Mouse (Mus musculus) hindbrain, embryonic 15.5 days (tissue): ENCODE data around the gene Kmt2d. TPM values are rescaled to one million over a fixed set of nuclear protein-coding genes. Genes with fewer than 3 reads are reported as not detected.

ENCODE experiments used
- ATAC-seq: fragments of 200-750 bp; cut with Nextera tagmentation; 2 replicates; pipeline ENCODE4 v1.8.0; 2017; ENCODE audit warnings: low read depth, moderate number of reproducible peaks, moderate TSS enrichment; ENCODE audit not compliant: low FRiP score
- H3K27ac ChIP-seq: fragments of 300-500 bp; sonication (generic); replicated peaks from 2 replicates; pipeline ENCODE4 v1.5.1; 2015; ENCODE audit warnings: mild to moderate bottlenecking, inconsistent platforms
- H3K27me3 ChIP-seq: fragments of 300-500 bp; sonication (generic); 2 replicates; pipeline ENCODE4 v1.6.1; 2015; ENCODE audit warnings: control low read depth, inconsistent platforms
- H3K36me3 ChIP-seq: fragments of 300-500 bp; sonication (generic); 2 replicates; pipeline ENCODE4 v1.6.1; 2015; ENCODE audit warnings: control low read depth, inconsistent platforms
- H3K4me1 ChIP-seq: fragments of 300-500 bp; sonication (generic); replicated peaks from 2 replicates; pipeline ENCODE4 v1.6.1; 2015; ENCODE audit warnings: control low read depth, inconsistent platforms
- H3K4me2 ChIP-seq: fragments of 300-500 bp; sonication (generic); 2 replicates; pipeline ENCODE4 v1.6.1; 2015; ENCODE audit warnings: moderate library complexity, mild to moderate bottlenecking, inconsistent platforms
- H3K4me3 ChIP-seq: fragments of 300-500 bp; sonication (generic); 2 replicates; pipeline ENCODE4 v1.5.1; 2015; ENCODE audit warnings: mild to moderate bottlenecking, inconsistent platforms
- H3K9ac ChIP-seq: fragments of 300-500 bp; sonication (generic); 2 replicates; pipeline ENCODE4 v1.6.1; 2015; ENCODE audit warnings: inconsistent platforms
- H3K9me3 ChIP-seq: fragments of 300-500 bp; sonication (generic); 2 replicates; pipeline ENCODE4 v1.6.1; 2016; ENCODE audit warnings: control low read depth, inconsistent platforms
- WGBS: fragments of 180-500 bp; shearing (Covaris S2); methylation state at CpG from one replicate; pipeline ENCODE4 v1.1.7; 2015; 5-methylcytosine and 5-hydroxymethylcytosine counted together
- polyA plus RNA-seq: library from polyadenylated mRNA; unstranded; fragments of >200 nt; fragmentation: Nextera tagmentation; extraction: Ambion mirVana; gene quantifications from 2 replicates; pipeline ENCODE4 v1.2.1, GENCODE M21; 2015

Kmt2d gene
- polyA plus RNA-seq, 1 experiment from 2014 or later: 10.6 TPM

DNA sequence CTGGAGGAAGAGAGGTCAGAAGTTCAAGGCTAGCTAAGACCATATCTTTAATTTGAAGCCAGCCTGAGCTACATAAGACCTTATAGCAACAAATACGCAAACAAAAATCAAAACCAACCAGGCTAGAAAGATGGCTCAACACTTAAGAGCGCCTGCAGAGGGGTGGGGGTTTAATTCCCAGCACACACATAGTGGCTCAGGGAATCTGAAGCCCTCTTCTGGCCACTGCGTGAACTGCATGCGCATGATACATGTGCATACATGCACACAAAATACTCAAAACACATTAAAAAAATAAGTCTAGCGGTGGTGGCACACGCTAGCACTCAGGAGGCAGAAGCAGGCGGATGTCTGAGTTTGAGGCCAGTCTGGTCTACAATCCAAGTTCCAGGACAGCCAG is 85.3 kb downstream of the Kmt2d start:
- no peak overlapping the region for H3K4me2 ChIP-seq
- no peaks in the 10 kb centered on the region for H3K9me3 ChIP-seq
- H3K4me1 ChIP-seq: peaks cover 9% of the 10 kb centered on the region
- no peak overlapping the region for H3K9ac ChIP-seq
- ATAC-seq: no peak
- peaks cover 63% of the 10 kb centered on the region for H3K27me3 ChIP-seq
- WGBS: 35% methylated on average over 7 of the region's 7 CpGs
- H3K36me3 ChIP-seq: no peaks in the 10 kb centered on the region
- no peak overlapping the region for H3K4me3 ChIP-seq
- H3K27ac ChIP-seq: no peak overlapping the region

Other genes starting within 250 kb of the Kmt2d start
- gene Cacnb3, start 240.4 kb downstream of the Kmt2d start, polyA plus RNA-seq: 130 and 136 TPM in 2 replicates
- gene Ddx23, start 208.3 kb downstream of the Kmt2d start, polyA plus RNA-seq: 19.4 and 24.8 TPM in 2 replicates
- gene Rnd1, start 193.7 kb downstream of the Kmt2d start, polyA plus RNA-seq: 10.3 and 10.4 TPM in 2 replicates
- 6.8 TPM in 2 replicates for gene Ccdc65, start 163.0 kb downstream of the Kmt2d start, polyA plus RNA-seq
- 5.7 TPM in 2 replicates for gene Fkbp11, start 143.0 kb downstream of the Kmt2d start, polyA plus RNA-seq
- 100.0 and 107 TPM in 2 replicates for gene Arf3, start 108.0 kb downstream of the Kmt2d start, polyA plus RNA-seq
- gene Wnt10b, start 93.1 kb downstream of the Kmt2d start, polyA plus RNA-seq: not detected in 2 replicates
- gene Wnt1, start 81.3 kb downstream of the Kmt2d start, polyA plus RNA-seq: 1.9 and 2.5 TPM in 2 replicates
- 0.34 and 0.48 TPM in 2 replicates for gene Ddn, start 61.7 kb downstream of the Kmt2d start, polyA plus RNA-seq
- 73.4 and 75.3 TPM in 2 replicates for gene Prkag1, start 39.7 kb downstream of the Kmt2d start, polyA plus RNA-seq
- 32.1 and 34.5 TPM in 2 replicates for gene Rhebl1, start 23.3 kb upstream of the Kmt2d start, polyA plus RNA-seq
- 1.9 and 2.5 TPM in 2 replicates for gene Dhh, start 27.3 kb upstream of the Kmt2d start, polyA plus RNA-seq
- 26.8 and 29.3 TPM in 2 replicates for gene Lmbr1l, start 47.0 kb upstream of the Kmt2d start, polyA plus RNA-seq
- 1,411 and 1,419 TPM in 2 replicates for gene Tuba1b, start 63.4 kb upstream of the Kmt2d start, polyA plus RNA-seq
- gene Gm49450, start 82.3 kb upstream of the Kmt2d start, polyA plus RNA-seq: not detected in 2 replicates
- gene Tuba1a, start 82.5 kb upstream of the Kmt2d start, polyA plus RNA-seq: 14,750 and 15,534 TPM in 2 replicates
- 22.5 and 25.3 TPM in 2 replicates for gene Tuba1c, start 158.7 kb upstream of the Kmt2d start, polyA plus RNA-seq
- 57.5 and 89.3 TPM in 2 replicates for gene Prph, start 184.0 kb upstream of the Kmt2d start, polyA plus RNA-seq
- 8.5 and 10.1 TPM in 2 replicates for gene Troap, start 203.4 kb upstream of the Kmt2d start, polyA plus RNA-seq
- gene C1ql4, start 216.6 kb upstream of the Kmt2d start, polyA plus RNA-seq: 6.4 and 7.8 TPM in 2 replicates
- 1.1 and 1.3 TPM in 2 replicates for gene Dnajc22, start 222.0 kb upstream of the Kmt2d start, polyA plus RNA-seq